Mouse (Mus musculus): ENCODE measurements around the gene Safb. TPM values are rescaled to one million over a fixed set of nuclear protein-coding genes. Genes with fewer than 3 reads are reported as not detected.

Safb gene
- polyA plus RNA-seq, 1 experiment, result 141 TPM

- H3K27me3 ChIP-seq (ENCODE audit: control insufficient read depth, insufficient read depth, low read length), result no peaks in the 10 kb centered on the region
- DNase-seq, result no peak
- no peak overlapping the region for H3K27ac ChIP-seq (ENCODE audit: insufficient read depth, low read length)
- TF ChIP-seq POLR2A (IDR thresholded peaks at IDR 0.05; ENCODE audit: borderline replicate concordance, insufficient read depth, low read length) (no peak), CTCF (IDR thresholded peaks at IDR 0.05; ENCODE audit: borderline replicate concordance, insufficient read depth, low read depth, low read length) (no peak)
- peaks cover 7% of the 10 kb centered on the region for H3K4me1 ChIP-seq (ENCODE audit: control insufficient read depth, insufficient read depth, low read length)
- H3K4me3 ChIP-seq (replicated peaks; ENCODE audit: insufficient read depth, low read depth, low read length), result no peak overlapping the region
- 83% methylated on average over 5 of the region's 5 CpGs for WGBS
Measured at GRCm38 (mm10) chr17:56566918-56567317, 17.7 kb upstream of the Safb start.

GRCm38 (mm10) chr17:56567370-56567769 is 17.3 kb upstream of the Safb start:
- Histone ChIP-seq H3K4me3 (replicated peaks; ENCODE audit: insufficient read depth, low read depth, low read length) (no peak overlapping the region), H3K4me1 (ENCODE audit: control insufficient read depth, insufficient read depth, low read length) (peaks cover 8% of the 10 kb centered on the region), H3K27me3 (ENCODE audit: control insufficient read depth, insufficient read depth, low read length) (no peaks in the 10 kb centered on the region), H3K27ac (ENCODE audit: insufficient read depth, low read length) (no peak overlapping the region)
- no peak for DNase-seq
- no peak for TF ChIP-seq POLR2A (IDR thresholded peaks at IDR 0.05; ENCODE audit: borderline replicate concordance, insufficient read depth, low read length)
- TF ChIP-seq CTCF (IDR thresholded peaks at IDR 0.05; ENCODE audit: borderline replicate concordance, insufficient read depth, low read depth, low read length), result no peak
- WGBS, result 92% methylated on average over 4 of the region's 4 CpGs

GRCm38 (mm10) chr17:56570287-56570686 is 14.3 kb upstream of the Safb start:
- 0 out of 2 replicates have a peak, but pooled peaks have one; percentile 27 for TF ChIP-seq CTCF (IDR thresholded peaks at IDR 0.05; ENCODE audit: borderline replicate concordance, insufficient read depth, low read depth, low read length)
- TF ChIP-seq POLR2A (IDR thresholded peaks at IDR 0.05; ENCODE audit: borderline replicate concordance, insufficient read depth, low read length), result no peak
- no peak overlapping the region for H3K4me3 ChIP-seq (replicated peaks; ENCODE audit: insufficient read depth, low read depth, low read length)
- H3K27me3 ChIP-seq (ENCODE audit: control insufficient read depth, insufficient read depth, low read length), result no peaks in the 10 kb centered on the region
- DNase-seq, result no peak
- 22% methylated on average over 4 of the region's 4 CpGs for WGBS
- H3K4me1 ChIP-seq (ENCODE audit: control insufficient read depth, insufficient read depth, low read length), result peaks cover 14% of the 10 kb centered on the region
- H3K27ac ChIP-seq (ENCODE audit: insufficient read depth, low read length), result no peak overlapping the region

GRCm38 (mm10) chr17:56572154-56572553 is 12.5 kb upstream of the Safb start:
- WGBS, result 6% methylated on average over 1 of the region's 1 CpGs
- H3K4me1 ChIP-seq (ENCODE audit: control insufficient read depth, insufficient read depth, low read length), result peaks cover 14% of the 10 kb centered on the region
- no peak overlapping the region for H3K4me3 ChIP-seq (replicated peaks; ENCODE audit: insufficient read depth, low read depth, low read length)
- H3K27ac ChIP-seq (ENCODE audit: insufficient read depth, low read length), result no peak overlapping the region
- no peak for DNase-seq
- no peaks in the 10 kb centered on the region for H3K27me3 ChIP-seq (ENCODE audit: control insufficient read depth, insufficient read depth, low read length)
- TF ChIP-seq CTCF (IDR thresholded peaks at IDR 0.05; ENCODE audit: borderline replicate concordance, insufficient read depth, low read depth, low read length) (no peak), POLR2A (IDR thresholded peaks at IDR 0.05; ENCODE audit: borderline replicate concordance, insufficient read depth, low read length) (no peak)

GRCm38 (mm10) chr17:56572939-56573338 is 11.7 kb upstream of the Safb start:
- Histone ChIP-seq H3K27me3 (ENCODE audit: control insufficient read depth, insufficient read depth, low read length) (no peaks in the 10 kb centered on the region), H3K4me3 (replicated peaks; ENCODE audit: insufficient read depth, low read depth, low read length) (no peak overlapping the region), H3K27ac (ENCODE audit: insufficient read depth, low read length) (no peak overlapping the region), H3K4me1 (ENCODE audit: control insufficient read depth, insufficient read depth, low read length) (peaks cover 14% of the 10 kb centered on the region)
- DNase-seq, result no peak
- TF ChIP-seq POLR2A (IDR thresholded peaks at IDR 0.05; ENCODE audit: borderline replicate concordance, insufficient read depth, low read length) (no peak), CTCF (IDR thresholded peaks at IDR 0.05; ENCODE audit: borderline replicate concordance, insufficient read depth, low read depth, low read length) (no peak)
- 71% methylated on average over 3 of the region's 3 CpGs for WGBS

- 71% methylated on average over 1 of the region's 1 CpGs for WGBS
- Histone ChIP-seq H3K4me1 (ENCODE audit: control insufficient read depth, insufficient read depth, low read length) (peaks cover 31% of the 10 kb centered on the region), H3K27ac (ENCODE audit: insufficient read depth, low read length) (no peak overlapping the region)
Measured at GRCm38 (mm10) chr17:56583071-56583470, 1.6 kb upstream of the Safb start.

GRCm38 (mm10) chr17:56583611-56584256 is 891 bp upstream of the Safb start:
- TF ChIP-seq CTCF (IDR thresholded peaks at IDR 0.05; ENCODE audit: borderline replicate concordance, insufficient read depth, low read depth, low read length) (no peak), POLR2A (IDR thresholded peaks at IDR 0.05; ENCODE audit: borderline replicate concordance, insufficient read depth, low read length) (no peak)
- Histone ChIP-seq H3K27me3 (ENCODE audit: control insufficient read depth, insufficient read depth, low read length) (no peaks in the 10 kb centered on the region), H3K4me1 (ENCODE audit: control insufficient read depth, insufficient read depth, low read length) (peaks cover 34% of the 10 kb centered on the region), H3K4me3 (replicated peaks; ENCODE audit: insufficient read depth, low read depth, low read length) (peak overlapping the region; percentile 76), H3K27ac (ENCODE audit: insufficient read depth, low read length) (peak overlapping the region; percentile 68)
- WGBS, result 2% methylated on average over 33 of the region's 33 CpGs
- DNase-seq, result peak in 1 of 2 experiments; percentile 66

More at GRCm38 (mm10) chr17:56583071-56583470, 1.6 kb upstream of the Safb start:
- TF ChIP-seq POLR2A (IDR thresholded peaks at IDR 0.05; ENCODE audit: borderline replicate concordance, insufficient read depth, low read length) (no peak), CTCF (IDR thresholded peaks at IDR 0.05; ENCODE audit: borderline replicate concordance, insufficient read depth, low read depth, low read length) (no peak)
- DNase-seq, result no peak
- Histone ChIP-seq H3K27me3 (ENCODE audit: control insufficient read depth, insufficient read depth, low read length) (no peaks in the 10 kb centered on the region), H3K4me3 (replicated peaks; ENCODE audit: insufficient read depth, low read depth, low read length) (peak overlapping the region; percentile 76)

- H3K27me3 ChIP-seq (ENCODE audit: control insufficient read depth, insufficient read depth, low read length), result no peaks in the 10 kb centered on the region
Measured at GRCm38 (mm10) chr17:56585171-56585821, 671 bp downstream of the Safb start.

More at GRCm38 (mm10) chr17:56585171-56585821, 671 bp downstream of the Safb start:
- Histone ChIP-seq H3K27ac (ENCODE audit: insufficient read depth, low read length) (peak overlapping the region; percentile 27), H3K4me1 (ENCODE audit: control insufficient read depth, insufficient read depth, low read length) (peaks cover 47% of the 10 kb centered on the region), H3K4me3 (replicated peaks; ENCODE audit: insufficient read depth, low read depth, low read length) (peak overlapping the region; percentile 82)
- TF ChIP-seq CTCF (IDR thresholded peaks at IDR 0.05; ENCODE audit: borderline replicate concordance, insufficient read depth, low read depth, low read length), result no peak
- TF ChIP-seq POLR2A (IDR thresholded peaks at IDR 0.05; ENCODE audit: borderline replicate concordance, insufficient read depth, low read length), result no peak
- DNase-seq, result no peak
- under 1% methylated on average over 61 of the region's 61 CpGs for WGBS

Data from cerebellum, adult 2 months (tissue).